In the genomic region with DNA sequence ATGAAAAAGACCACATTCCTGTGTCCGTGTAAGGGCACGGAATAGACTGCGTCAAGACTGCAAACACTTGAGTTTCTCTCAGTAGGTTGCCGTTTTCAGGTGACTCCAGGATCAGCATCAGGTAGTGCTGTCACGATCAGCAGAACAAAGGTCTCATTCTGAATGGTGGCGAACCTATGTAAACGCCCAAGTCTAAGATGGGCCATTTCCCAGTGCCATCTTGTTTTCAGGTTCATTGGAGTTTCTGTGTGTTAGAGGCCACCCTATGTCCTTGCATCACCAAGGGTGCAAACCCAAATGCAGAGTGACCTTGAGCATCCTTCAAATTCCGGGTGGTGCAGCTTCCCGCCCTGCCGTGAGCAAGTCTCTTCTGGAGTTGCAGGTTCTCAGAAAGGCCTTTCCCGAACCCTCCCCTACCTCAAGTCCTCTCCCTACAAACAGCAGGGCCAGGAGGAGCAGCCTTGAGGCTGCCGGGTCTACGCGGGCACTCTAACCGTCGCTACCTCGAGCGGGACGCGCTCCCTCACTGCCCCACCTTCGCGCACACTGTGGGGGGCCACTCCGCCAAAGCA, we compare ENCODE assay signal across 8 mouse cellular contexts. TPM values are rescaled to one million over a fixed set of nuclear protein-coding genes. Genes with fewer than 3 reads are reported as not detected.
DNase-seq lines count a peak whose midpoint lies in the region; ATAC-seq and TF ChIP-seq lines count a peak whose summit lies in the region.

A gene (plus strand): TSS at position 559 of the 572 bp plus-strand sequence.

- no peaks in the 10 kb centered on the region for H3K36me3 ChIP-seq in kidney, adult 2 months (ENCODE audit: control insufficient read depth, insufficient read depth, low read length)
- no peaks in the 10 kb centered on the region for H3K36me3 ChIP-seq in G1E (replicated peaks)
- H3K36me3 ChIP-seq in hindbrain, postnatal 0 days (ENCODE audit: insufficient read depth, low read length) = no peaks in the 10 kb centered on the region

- peak within 1 kb of the TSS; percentile 76 for H3K4me2 ChIP-seq in hindbrain, postnatal 0 days (ENCODE audit: low read depth, low read length)

- ATAC-seq in G1E (ENCODE audit: extremely low read depth, insufficient number of reproducible peaks, low FRiP score, poor library complexity, severe bottlenecking) = no peak
- no peak for ATAC-seq in erythroid progenitor cell, adult 5-6 weeks (replicated peaks; ENCODE audit: low FRiP score, poor library complexity, severe bottlenecking)
- ATAC-seq in hindbrain, postnatal 0 days = peak; percentile 41
- ATAC-seq in megakaryocyte, adult 5-6 weeks (ENCODE audit: poor library complexity, severe bottlenecking) = no peak

- TF ChIP-seq CTCF in kidney, adult 2 months (conservative IDR thresholded peaks at IDR 0.05; ENCODE audit: insufficient read depth, insufficient read length, low read depth, low read length) = no peak
- TF ChIP-seq CTCF in G1E (IDR thresholded peaks at IDR 0.05; ENCODE audit: low read depth, low read length) = no peak
- TF ChIP-seq CTCF in hindbrain, postnatal 0 days (IDR thresholded peaks at IDR 0.05; ENCODE audit: low read depth) = no peak

- DNase-seq in kidney, adult 2 months = no peak
- DNase-seq in kidney, adult 9 months = no peak
- no peak for DNase-seq in G1E (ENCODE audit: low spot score)
- DNase-seq in hindbrain, postnatal 0 days (ENCODE audit: low spot score) = peak; percentile 7
- no peak for DNase-seq in thymus, postnatal 0 days (ENCODE audit: low spot score)
- no peak for DNase-seq in kidney, adult 8-10 months

- no peak for TF ChIP-seq POLR2A in kidney, adult 2 months (IDR thresholded peaks at IDR 0.05; ENCODE audit: low read depth, low read length)

- H3K9ac ChIP-seq in hindbrain, postnatal 0 days (replicated peaks; ENCODE audit: low read length) = peak within 1 kb of the TSS; percentile 97

- H3K27me3 ChIP-seq in kidney, adult 2 months (replicated peaks; ENCODE audit: control insufficient read depth, insufficient read depth, low read length) = no peaks in the 10 kb centered on the region
- no peaks in the 10 kb centered on the region; the same call in 1 of the 2 replicates for H3K27me3 ChIP-seq in G1E (ENCODE audit: insufficient read depth, low read length)
- no peaks in the 10 kb centered on the region for H3K27me3 ChIP-seq in hindbrain, postnatal 0 days (ENCODE audit: insufficient read depth, low read length)

- 27% methylated on average over 23 of the region's 23 CpGs for WGBS in kidney, adult 2 months
- WGBS in hindbrain, postnatal 0 days = 19% methylated on average over 23 of the region's 23 CpGs

- no peaks in the 10 kb centered on the region for H3K4me1 ChIP-seq in kidney, adult 2 months (ENCODE audit: control insufficient read depth, insufficient read depth, low read length)
- peaks cover 21% of the 10 kb centered on the region for H3K4me1 ChIP-seq in G1E (ENCODE audit: insufficient read depth, low read depth, low read length)
- H3K4me1 ChIP-seq in hindbrain, postnatal 0 days (ENCODE audit: insufficient read depth, low read length) = peaks cover 7% of the 10 kb centered on the region; the same call in 1 of the 2 replicates

- peak within 1 kb of the TSS; percentile 37; the same call in 1 of the 2 replicates for H3K27ac ChIP-seq in kidney, adult 2 months (ENCODE audit: insufficient read depth, low read depth, low read length)
- H3K27ac ChIP-seq in hindbrain, postnatal 0 days = peak within 1 kb of the TSS; percentile 96

- H3K4me3 ChIP-seq in kidney, adult 2 months (ENCODE audit: insufficient read depth, low read depth, low read length) = peak within 1 kb of the TSS; percentile 85
- peak within 1 kb of the TSS; percentile 79 for H3K4me3 ChIP-seq in G1E (ENCODE audit: low read depth, low read length)
- peak within 1 kb of the TSS; percentile 86 for H3K4me3 ChIP-seq in hindbrain, postnatal 0 days (ENCODE audit: low read length)

- peaks cover 8% of the 10 kb centered on the region; the same call in 1 of the 2 replicates for H3K9me3 ChIP-seq in G1E (replicated peaks)
- H3K9me3 ChIP-seq in hindbrain, postnatal 0 days (ENCODE audit: low read length) = no peaks in the 10 kb centered on the region

RNA-seq across cellular contexts. Expression of the gene that starts here (rescaled TPM):
- 14.0 and 19.8 TPM in 2 replicates for polyA plus RNA-seq in kidney, adult 2 months (2012; rRNA removed)
- total RNA-seq in G1E (2014; fragmentation: Nextera tagmentation) = 39.2 and 43.1 TPM in 2 replicates
- 42.1 and 50.8 TPM in 2 replicates for total RNA-seq in G1E (2017)
- 5.7 and 14.0 TPM in 2 replicates for polyA plus RNA-seq in G1E (2012)
- total RNA-seq in erythroid progenitor cell, adult 5-6 weeks (2015; ENCODE audit: low replicate concordance) = 9.4 and 15.5 TPM in 2 replicates
- 12.2 and 19.0 TPM in 2 replicates for total RNA-seq in erythroid progenitor cell, adult 5-6 weeks (2017; ENCODE audit: low replicate concordance)
- total RNA-seq in hindbrain, postnatal 0 days (2014; rRNA removed) = 110 and 122 TPM in 2 replicates
- polyA plus RNA-seq in hindbrain, postnatal 0 days (2015; fragmentation: Nextera tagmentation; extraction: Ambion mirVana) = 39.2 and 42.1 TPM in 2 replicates
- 119 and 122 TPM in 2 replicates for total RNA-seq in megakaryocyte, adult 5-6 weeks (2015)
- 168 and 226 TPM in 2 replicates for total RNA-seq in megakaryocyte, adult 5-6 weeks (2017)
- 5.5 and 5.7 TPM in 2 replicates for polyA plus RNA-seq in thymus, postnatal 0 days (2015; fragmentation: Nextera tagmentation; extraction: Ambion mirVana)
